Mouse (Mus musculus) left cerebral cortex, adult 8-10 months (tissue): ENCODE measurements around the gene Ivns1abp. TPM values are rescaled to one million over a fixed set of nuclear protein-coding genes. Genes with fewer than 3 reads are reported as not detected.

Experiments
- total RNA-seq, 4 experiments: library from RNA; stranded (reverse); gene quantifications; 2 replicates each; pipeline ENCODE4 v1.2.4; 2022

The Ivns1abp gene
- total RNA-seq, 4 experiments from 2014 or later = 130 to 147 (median 140) TPM

Other genes starting within 250 kb of the Ivns1abp start
- gene Gm47985, start 161.9 kb upstream of the Ivns1abp start, total RNA-seq = not detected
- gene Gm8947, start 152.1 kb upstream of the Ivns1abp start, total RNA-seq = not detected
- not detected for gene Gm47995, start 146.0 kb upstream of the Ivns1abp start, total RNA-seq
- not detected for gene 3110040M04Rik, start 140.4 kb upstream of the Ivns1abp start, total RNA-seq
- not detected for gene Gm47996, start 134.3 kb upstream of the Ivns1abp start, total RNA-seq
- 10 to 100 TPM; 12.2 to 17.1 (median 13.4) TPM for gene Swt1, start 84.0 kb downstream of the Ivns1abp start, total RNA-seq
- 10 to 100 TPM; 27.5 to 29.1 (median 28.5) TPM for gene Trmt1l, start 84.1 kb downstream of the Ivns1abp start, total RNA-seq
- gene Rnf2, start 156.5 kb downstream of the Ivns1abp start, total RNA-seq = 10 to 100 TPM; 27.0 to 32.2 (median 29.9) TPM
- 1 to 10 TPM; 1.5 to 3.0 (median 2.7) TPM for gene Fam129a, start 226.7 kb downstream of the Ivns1abp start, total RNA-seq